Mouse (Mus musculus) thymus, postnatal 25 days (tissue): Measurements from ENCODE around the gene Ank2.
A peak's percentile ranks its signal among the peaks of the same experiment; 100 is the strongest.

ENCODE experiments used
- DNase-seq: peaks from one replicate; pipeline ENCODE4 v3.0.0; 2022

Gene Ank2

GRCm38 (mm10) chr3:127097106-127097505 is 402.0 kb downstream of the Ank2 start:
- DNase-seq: no peak

- DNase-seq: no peak
Observed at GRCm38 (mm10) chr3:127093631-127094030, 405.5 kb downstream of the Ank2 start.

- DNase-seq: no peak
Observed at GRCm38 (mm10) chr3:127087574-127087973, 411.6 kb downstream of the Ank2 start.

GRCm38 (mm10) chr3:127086834-127087506 is 412.2 kb downstream of the Ank2 start:
- no peak for DNase-seq

GRCm38 (mm10) chr3:127077369-127077768 is 421.8 kb downstream of the Ank2 start:
- no peak for DNase-seq

- DNase-seq: no peak
Observed at GRCm38 (mm10) chr3:127075531-127076280, 423.4 kb downstream of the Ank2 start.

- no peak for DNase-seq
Observed at GRCm38 (mm10) chr3:127071471-127071870, 427.7 kb downstream of the Ank2 start.

- DNase-seq: no peak
Observed at GRCm38 (mm10) chr3:127063654-127064386, 435.3 kb downstream of the Ank2 start.

- DNase-seq: no peak
Observed at GRCm38 (mm10) chr3:127059671-127060070, 439.5 kb downstream of the Ank2 start.

GRCm38 (mm10) chr3:127041288-127041687 is 457.9 kb downstream of the Ank2 start:
- DNase-seq: no peak

GRCm38 (mm10) chr3:127038570-127038969 is 460.6 kb downstream of the Ank2 start:
- no peak for DNase-seq

- no peak for DNase-seq
Observed at GRCm38 (mm10) chr3:127036118-127036517, 463.0 kb downstream of the Ank2 start.

GRCm38 (mm10) chr3:127035540-127035939 is 463.6 kb downstream of the Ank2 start:
- no peak for DNase-seq

GRCm38 (mm10) chr3:127034983-127035382 is 464.2 kb downstream of the Ank2 start:
- no peak for DNase-seq

GRCm38 (mm10) chr3:127023992-127024391 is 475.2 kb downstream of the Ank2 start:
- DNase-seq: no peak

- DNase-seq: no peak
Observed at GRCm38 (mm10) chr3:127020167-127020566, 479.0 kb downstream of the Ank2 start.

- DNase-seq: no peak
Observed at GRCm38 (mm10) chr3:127019728-127020127, 479.4 kb downstream of the Ank2 start.

- DNase-seq: no peak
Observed at GRCm38 (mm10) chr3:127019109-127019508, 480.0 kb downstream of the Ank2 start.

GRCm38 (mm10) chr3:127017523-127017922 is 481.6 kb downstream of the Ank2 start:
- DNase-seq: no peak

- no peak for DNase-seq
Observed at GRCm38 (mm10) chr3:127015596-127015995, 483.6 kb downstream of the Ank2 start.

GRCm38 (mm10) chr3:127015175-127015574 is 484.0 kb downstream of the Ank2 start:
- DNase-seq: no peak

GRCm38 (mm10) chr3:127013976-127014375 is 485.2 kb downstream of the Ank2 start:
- DNase-seq: no peak

GRCm38 (mm10) chr3:127012525-127012924 is 486.6 kb downstream of the Ank2 start:
- DNase-seq: peak; percentile 8
